10 mouse cellular contexts compared by ENCODE assay signal in genomic region chr11:107994487-107994886, GRCm38 (mm10).
DNase-seq lines count a peak whose midpoint lies in the region; ATAC-seq and TF ChIP-seq lines count a peak whose summit lies in the region.
"Had no signal": no experiment of that assay in that cellular context is flagged by ENCODE, and none has a peak within 500 bp of the region (broad histone marks: within the 10 kb centered on the region; RNA-seq: fewer than 3 reads in every experiment).

No protein-coding gene starts in this region.

- H3K9ac ChIP-seq in intestine, postnatal 0 days (ENCODE audit: low read depth, low read length) = no peak overlapping the region
- no peak overlapping the region for H3K9ac ChIP-seq in intestine, embryonic 16.5 days (ENCODE audit: low read depth, low read length)
- H3K9ac ChIP-seq: embryonic facial prominence, embryonic 12.5 days; midbrain, embryonic 12.5 days had no signal

- peak; percentile 80 for TF ChIP-seq CTCF in intestine, postnatal 0 days (IDR thresholded peaks at IDR 0.05; ENCODE audit: low read depth)

- no peaks in the 10 kb centered on the region for H3K4me1 ChIP-seq in intestine, postnatal 0 days (replicated peaks; ENCODE audit: control insufficient read depth, insufficient read depth, low read length)
- 0 out of 2 replicates have a peak, but pooled peaks cover 2% of the 10 kb centered on the region for H3K4me1 ChIP-seq in intestine, embryonic 16.5 days (ENCODE audit: control insufficient read depth, insufficient read depth, low read length)
- H3K4me1 ChIP-seq in heart, embryonic 10.5 days = peaks cover 33% of the 10 kb centered on the region
- H3K4me1 ChIP-seq: embryonic facial prominence, embryonic 12.5 days had no signal

- no peak overlapping the region for H3K4me3 ChIP-seq in intestine, postnatal 0 days (ENCODE audit: low read depth, low read length)
- no peak overlapping the region for H3K4me3 ChIP-seq in intestine, embryonic 16.5 days (ENCODE audit: low read length)
- H3K4me3 ChIP-seq in heart, embryonic 10.5 days = no peak overlapping the region
- H3K4me3 ChIP-seq: embryonic facial prominence, embryonic 12.5 days; midbrain, embryonic 12.5 days had no signal

- no peaks in the 10 kb centered on the region for H3K27me3 ChIP-seq in intestine, postnatal 0 days (replicated peaks; ENCODE audit: control insufficient read depth, insufficient read depth, low read length)
- H3K27me3 ChIP-seq in intestine, embryonic 16.5 days (replicated peaks; ENCODE audit: control insufficient read depth, insufficient read depth, low read length) = no peaks in the 10 kb centered on the region
- no peaks in the 10 kb centered on the region for H3K27me3 ChIP-seq in heart, embryonic 10.5 days (ENCODE audit: insufficient read depth, poor library complexity, severe bottlenecking)
- H3K27me3 ChIP-seq: embryonic facial prominence, embryonic 12.5 days had no signal

- peaks cover 22% of the 10 kb centered on the region; the same call in 1 of the 2 replicates for H3K36me3 ChIP-seq in intestine, postnatal 0 days (ENCODE audit: control insufficient read depth, insufficient read depth)
- no peaks in the 10 kb centered on the region for H3K36me3 ChIP-seq in intestine, embryonic 16.5 days (ENCODE audit: control insufficient read depth, insufficient read depth, low read length)
- H3K36me3 ChIP-seq in heart, embryonic 10.5 days = no peaks in the 10 kb centered on the region
- H3K36me3 ChIP-seq: embryonic facial prominence, embryonic 12.5 days; midbrain, embryonic 12.5 days had no signal

- no peak overlapping the region for H3K4me2 ChIP-seq in intestine, postnatal 0 days (replicated peaks; ENCODE audit: low read depth)
- H3K4me2 ChIP-seq in intestine, embryonic 16.5 days (ENCODE audit: low read depth, low read length) = no peak overlapping the region
- H3K4me2 ChIP-seq: embryonic facial prominence, embryonic 12.5 days; midbrain, embryonic 12.5 days had no signal

- no peak overlapping the region for H3K27ac ChIP-seq in intestine, postnatal 0 days (ENCODE audit: low read depth, low read length)
- H3K27ac ChIP-seq in intestine, embryonic 16.5 days (ENCODE audit: low read length) = no peak overlapping the region
- peak overlapping the region; percentile 25; the same call in 1 of the 2 replicates for H3K27ac ChIP-seq in heart, embryonic 10.5 days
- H3K27ac ChIP-seq: embryonic facial prominence, embryonic 12.5 days; midbrain, embryonic 12.5 days had no signal

- no peaks in the 10 kb centered on the region for H3K9me3 ChIP-seq in intestine, postnatal 0 days (ENCODE audit: control insufficient read depth)
- H3K9me3 ChIP-seq in intestine, embryonic 16.5 days (ENCODE audit: control insufficient read depth, low read length) = no peaks in the 10 kb centered on the region
- no peaks in the 10 kb centered on the region for H3K9me3 ChIP-seq in heart, embryonic 10.5 days
- H3K9me3 ChIP-seq: embryonic facial prominence, embryonic 12.5 days; midbrain, embryonic 12.5 days had no signal

- WGBS in intestine, postnatal 0 days = 61% methylated on average over 6 of the region's 6 CpGs
- 60% methylated on average over 6 of the region's 6 CpGs for WGBS in intestine, embryonic 16.5 days
- WGBS in heart, embryonic 10.5 days = 42% methylated on average over 6 of the region's 6 CpGs

- no peak for ATAC-seq in intestine, postnatal 0 days
- no peak for ATAC-seq in intestine, embryonic 16.5 days

- DNase-seq in adipocyte (ENCODE audit: low spot score) = peak; percentile 84
- DNase-seq in cerebellum, postnatal 36 days = peak; percentile 39 to 65
- DNase-seq in heart, embryonic 10.5 days (ENCODE audit: low spot score) = no peak
- peak; percentile 56 to 57 for DNase-seq in left cerebral cortex, adult 18-20 months (ENCODE audit: low spot score in 2 of 2)
- peak; percentile 46 for DNase-seq in neural tube, embryonic 10.5 days (ENCODE audit: extremely low spot score, low spot score)
- peak; percentile 32 to 35 for DNase-seq in thymus, postnatal 36 days
